Mouse (Mus musculus) intestine, embryonic 15.5 days (tissue): ENCODE measurements at regions not wholly inside any gene's neighbourhood (a gene's known extent, or its start where the extent isn't known, plus 50 kb on each side); places are given as distances from the start of the nearest gene placed in this dataset.
"Not testable (repeated sequence)": the region's sequence is repeated elsewhere in the genome, so short reads cannot be mapped to it uniquely, and the experiment has no call there.

Source experiments
- ATAC-seq: fragments of 200-750 bp; cut with Nextera tagmentation; 2 replicates; pipeline ENCODE4 v1.8.0; 2017; ENCODE audit warnings: moderate TSS enrichment, moderate library complexity
- H3K27ac ChIP-seq: fragments of 300-500 bp; sonication (generic); 2 replicates; pipeline ENCODE4 v1.5.1; 2015; ENCODE audit warnings: mild to moderate bottlenecking, inconsistent platforms
- H3K27me3 ChIP-seq: fragments of 300-500 bp; sonication (generic); replicated peaks from 2 replicates; pipeline ENCODE4 v1.6.1; 2015; ENCODE audit warnings: inconsistent platforms
- H3K36me3 ChIP-seq: fragments of 300-500 bp; sonication (generic); 2 replicates; pipeline ENCODE4 v1.6.1; 2015; ENCODE audit warnings: inconsistent platforms
- H3K4me1 ChIP-seq: fragments of 300-500 bp; sonication (generic); replicated peaks from 2 replicates; pipeline ENCODE4 v1.6.1; 2015; ENCODE audit warnings: inconsistent platforms
- H3K4me2 ChIP-seq: fragments of 300-500 bp; sonication (generic); replicated peaks from 2 replicates; pipeline ENCODE4 v1.6.1; 2015; ENCODE audit warnings: mild to moderate bottlenecking, inconsistent platforms
- H3K4me3 ChIP-seq: fragments of 300-500 bp; sonication (generic); replicated peaks from 2 replicates; pipeline ENCODE4 v1.5.1; 2015; ENCODE audit warnings: inconsistent platforms
- H3K9ac ChIP-seq: fragments of 300-500 bp; sonication (generic); 2 replicates; pipeline ENCODE4 v1.6.1; 2015; ENCODE audit warnings: inconsistent platforms
- H3K9me3 ChIP-seq: fragments of 300-500 bp; sonication (generic); 2 replicates; pipeline ENCODE4 v1.6.1; 2016; ENCODE audit warnings: inconsistent platforms
- WGBS: fragments of 180-500 bp; shearing (Covaris S2); methylation state at CpG from one replicate; pipeline ENCODE4 v1.1.7; 2015; 5-methylcytosine and 5-hydroxymethylcytosine counted together

DNA sequence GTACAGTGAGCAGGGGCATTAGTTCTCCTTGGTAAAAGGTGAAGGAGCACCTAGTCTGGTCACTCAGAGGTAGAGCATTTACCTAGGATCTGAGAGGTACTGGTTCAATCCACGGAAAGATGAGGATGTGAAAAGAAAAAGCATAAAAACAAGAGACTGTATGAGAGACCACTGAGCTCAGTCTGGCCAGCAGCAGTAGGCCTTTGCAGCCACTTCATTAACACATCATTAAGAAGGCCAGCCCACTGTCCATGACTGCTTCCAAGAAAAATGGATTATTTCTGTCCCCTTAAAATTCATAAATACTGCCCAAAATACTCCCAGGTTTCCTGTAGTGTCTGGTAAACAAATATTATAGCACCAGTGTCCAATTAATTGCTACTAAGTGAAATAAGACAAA, 499.3 kb upstream of the 4930578C19Rik start:
- WGBS = 85% methylated on average over 1 of the region's 1 CpGs

DNA sequence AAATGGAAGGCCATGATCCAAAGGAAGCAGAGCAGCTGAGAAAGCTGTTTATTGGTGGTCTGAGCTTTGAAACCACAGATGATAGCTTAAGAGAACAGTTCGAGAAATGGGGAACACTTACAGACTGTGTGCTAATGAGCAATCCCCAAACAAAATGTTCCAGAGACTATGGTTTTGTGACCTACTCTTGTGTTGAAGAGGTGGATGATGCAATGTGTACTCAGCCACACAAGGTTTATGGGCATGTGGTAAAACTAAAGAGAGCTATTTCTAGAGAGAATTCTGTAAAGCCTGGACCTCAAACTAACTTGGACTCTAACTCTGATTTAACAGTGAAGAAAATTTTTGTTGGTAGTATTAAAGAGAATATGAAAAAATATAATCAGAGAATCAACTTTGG, 481.4 kb upstream of the 4930578C19Rik start:
- 89% methylated on average over 1 of the region's 1 CpGs for WGBS
- Histone ChIP-seq H3K27me3 (no peaks in the 10 kb centered on the region), H3K4me1 (no peaks in the 10 kb centered on the region), H3K9ac (no peak overlapping the region), H3K4me3 (no peak overlapping the region), H3K9me3 (no peaks in the 10 kb centered on the region), H3K4me2 (no peak overlapping the region), H3K27ac (no peak overlapping the region), H3K36me3 (no peaks in the 10 kb centered on the region)
- ATAC-seq = no peak

More for the DNA sequence above, 499.3 kb upstream of the 4930578C19Rik start:
- Histone ChIP-seq H3K9me3 (no peaks in the 10 kb centered on the region), H3K36me3 (no peaks in the 10 kb centered on the region), H3K4me3 (no peak overlapping the region), H3K4me1 (no peaks in the 10 kb centered on the region), H3K4me2 (no peak overlapping the region), H3K27ac (no peak overlapping the region), H3K27me3 (no peaks in the 10 kb centered on the region), H3K9ac (no peak overlapping the region)
- no peak for ATAC-seq

DNA sequence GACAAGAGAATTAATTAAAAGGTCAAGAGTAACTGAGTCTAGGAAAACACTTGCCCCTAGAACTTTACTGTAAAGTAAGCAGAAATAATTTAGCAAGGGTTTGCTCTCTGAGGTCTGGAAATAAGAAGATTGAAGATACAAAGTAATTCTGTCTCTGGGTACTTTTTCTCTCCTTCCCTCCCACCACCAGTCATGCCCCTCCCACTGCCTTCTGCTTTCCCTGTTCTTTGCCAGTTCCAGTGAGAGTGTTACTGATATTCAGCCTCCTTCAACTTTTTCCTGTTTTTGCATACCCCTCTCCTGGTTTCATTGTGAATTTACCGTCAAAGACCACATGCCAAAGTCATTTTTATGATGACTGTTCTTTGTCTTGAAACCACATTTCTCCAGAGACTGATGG, 472.1 kb upstream of the 4930578C19Rik start:
- no peak overlapping the region for H3K4me2 ChIP-seq
- H3K9ac ChIP-seq = no peak overlapping the region
- H3K27ac ChIP-seq = no peak overlapping the region
- H3K36me3 ChIP-seq = no peaks in the 10 kb centered on the region
- WGBS = 53% methylated on average over 1 of the region's 1 CpGs
- H3K4me3 ChIP-seq = no peak overlapping the region
- H3K4me1 ChIP-seq = no peaks in the 10 kb centered on the region
- no peak for ATAC-seq
- H3K9me3 ChIP-seq = no peaks in the 10 kb centered on the region
- no peaks in the 10 kb centered on the region for H3K27me3 ChIP-seq

GRCm38 (mm10) chrX:18923084-18923483, 461.9 kb upstream of the 4930578C19Rik start:
- H3K4me1 ChIP-seq = no peaks in the 10 kb centered on the region
- no peaks in the 10 kb centered on the region for H3K36me3 ChIP-seq
- ATAC-seq = no peak
- no peaks in the 10 kb centered on the region for H3K9me3 ChIP-seq
- no peak overlapping the region for H3K9ac ChIP-seq
- 74% methylated on average over 1 of the region's 1 CpGs for WGBS
- H3K4me3 ChIP-seq = no peak overlapping the region
- no peak overlapping the region for H3K4me2 ChIP-seq
- no peak overlapping the region for H3K27ac ChIP-seq
- H3K27me3 ChIP-seq = no peaks in the 10 kb centered on the region

DNA sequence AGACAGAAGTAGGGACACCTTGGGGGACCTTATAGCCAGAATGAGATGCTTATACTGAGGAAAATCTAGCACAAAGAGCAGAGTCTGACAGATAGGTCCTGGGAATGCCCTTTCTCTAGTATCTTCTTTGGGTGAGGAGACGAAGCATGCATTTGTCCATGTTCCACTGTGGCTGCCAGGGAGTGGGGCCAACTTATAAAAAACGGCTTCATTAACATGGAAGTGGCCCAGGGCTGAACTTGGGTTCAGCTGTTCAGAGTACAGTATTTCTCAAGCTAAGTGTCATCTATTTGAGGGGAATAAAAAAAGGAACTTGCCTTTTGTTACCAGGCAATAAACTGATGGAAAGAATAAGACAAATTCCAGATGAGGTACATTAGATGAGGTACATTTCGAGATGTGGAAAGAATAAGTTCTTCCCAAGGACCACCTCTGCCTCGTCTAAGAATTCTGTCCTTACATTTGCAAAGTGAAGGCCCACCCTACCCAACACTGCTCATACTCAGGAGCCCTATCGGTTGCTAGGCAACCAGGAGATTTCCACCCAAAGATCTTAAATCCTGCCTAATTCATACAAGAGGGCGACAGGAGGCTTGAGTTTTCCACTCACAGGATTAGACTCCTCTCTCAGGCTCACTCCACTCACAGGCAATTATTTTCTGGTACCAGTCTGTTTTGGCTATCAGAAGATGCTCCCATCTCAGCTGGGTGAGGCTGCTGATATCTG, 460.3 kb upstream of the 4930578C19Rik start:
- no peak for ATAC-seq
- H3K9ac ChIP-seq = no peak overlapping the region
- no peaks in the 10 kb centered on the region for H3K36me3 ChIP-seq
- no peak overlapping the region for H3K4me3 ChIP-seq
- H3K4me2 ChIP-seq = no peak overlapping the region
- no peak overlapping the region for H3K27ac ChIP-seq
- no peaks in the 10 kb centered on the region for H3K27me3 ChIP-seq
- no peaks in the 10 kb centered on the region for H3K9me3 ChIP-seq
- H3K4me1 ChIP-seq = no peaks in the 10 kb centered on the region
- WGBS = 72% methylated on average over 6 of the region's 6 CpGs

DNA sequence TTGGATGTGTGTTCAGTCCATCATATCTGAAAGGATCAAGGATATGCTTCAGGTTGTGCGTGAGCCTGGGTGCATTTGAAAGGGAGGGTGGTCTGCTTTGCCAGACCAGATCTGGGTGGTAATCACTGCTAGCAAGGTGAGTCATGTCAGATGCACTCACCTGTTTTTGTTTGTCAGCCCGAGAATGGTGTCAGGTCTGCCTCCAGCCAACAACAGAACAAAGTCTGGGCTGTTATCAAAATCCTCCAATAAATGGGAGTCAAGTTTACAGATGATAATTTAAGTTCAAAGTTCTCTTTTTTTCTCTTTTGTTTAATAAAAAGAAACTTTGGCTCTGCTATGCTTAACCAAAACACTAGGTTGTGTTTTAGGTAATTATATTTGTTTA, 421.6 kb upstream of the 4930578C19Rik start:
- no peak overlapping the region for H3K9ac ChIP-seq
- ATAC-seq = peak; percentile 65; the same call in 1 of the 2 replicates
- H3K27me3 ChIP-seq = no peaks in the 10 kb centered on the region

DNA sequence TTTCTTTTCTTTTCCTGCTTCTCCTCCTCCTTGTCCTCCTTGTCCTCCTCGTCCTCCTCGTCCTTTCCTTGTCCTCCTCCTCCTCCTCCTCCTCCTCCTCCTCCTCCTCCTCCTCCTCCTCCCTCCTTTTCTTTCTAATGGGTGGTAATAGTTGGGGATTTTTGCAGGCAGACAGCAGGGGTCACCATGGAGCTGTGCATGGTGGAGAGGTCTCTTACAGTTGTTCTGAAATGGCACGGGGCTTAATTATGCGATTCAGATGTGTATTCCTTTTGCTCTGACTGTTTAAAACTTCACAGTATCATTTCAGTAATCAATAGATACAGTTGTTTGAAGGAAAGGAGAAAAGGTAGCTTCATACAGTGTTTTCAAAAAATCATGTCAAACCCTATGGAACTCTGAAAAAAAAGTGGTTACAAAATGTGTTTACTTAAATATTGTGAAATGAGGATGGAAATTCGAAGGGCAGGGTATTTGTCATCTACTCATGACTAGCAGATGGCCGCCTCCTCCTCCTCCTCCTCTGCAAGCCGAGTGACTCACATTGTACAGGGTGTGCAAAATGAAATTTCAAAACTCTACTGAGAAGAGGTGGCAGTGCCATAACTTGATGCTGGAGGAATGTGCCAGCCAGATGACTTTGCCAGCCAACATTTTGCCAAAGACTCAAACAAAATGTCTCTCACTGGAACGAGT, 421.0 kb upstream of the 4930578C19Rik start:
- Histone ChIP-seq H3K27ac (no peak overlapping the region), H3K4me1 (no peaks in the 10 kb centered on the region), H3K27me3 (no peaks in the 10 kb centered on the region), H3K9me3 (no peaks in the 10 kb centered on the region), H3K9ac (no peak overlapping the region), H3K4me3 (no peak overlapping the region), H3K4me2 (no peak overlapping the region), H3K36me3 (no peaks in the 10 kb centered on the region)
- 43% methylated on average over 8 of the region's 8 CpGs for WGBS
- 0 out of 2 replicates have a peak, but pooled peaks have one; percentile 36 for ATAC-seq

More for the DNA sequence above, 421.6 kb upstream of the 4930578C19Rik start:
- H3K27ac ChIP-seq = no peak overlapping the region
- no peaks in the 10 kb centered on the region for H3K9me3 ChIP-seq
- H3K4me2 ChIP-seq = no peak overlapping the region
- WGBS = 66% methylated on average over 2 of the region's 2 CpGs
- no peaks in the 10 kb centered on the region for H3K36me3 ChIP-seq
- H3K4me1 ChIP-seq = no peaks in the 10 kb centered on the region
- H3K4me3 ChIP-seq = no peak overlapping the region

- no peaks in the 10 kb centered on the region for H3K4me1 ChIP-seq
- no peak overlapping the region for H3K4me2 ChIP-seq
- ATAC-seq = no peak
- H3K4me3 ChIP-seq = no peak overlapping the region
- no peaks in the 10 kb centered on the region for H3K27me3 ChIP-seq
- no peaks in the 10 kb centered on the region for H3K9me3 ChIP-seq
- no peak overlapping the region for H3K27ac ChIP-seq
- no peaks in the 10 kb centered on the region for H3K36me3 ChIP-seq
- no peak overlapping the region for H3K9ac ChIP-seq
- WGBS = 81% methylated on average over 1 of the region's 1 CpGs
These were observed 414.5 kb upstream of the 4930578C19Rik start for GRCm38 (mm10) chrX:18875734-18876133.

GRCm38 (mm10) chrX:18874051-18874450, 412.9 kb upstream of the 4930578C19Rik start:
- Histone ChIP-seq H3K27me3 (no peaks in the 10 kb centered on the region), H3K4me1 (no peaks in the 10 kb centered on the region), H3K4me3 (no peak overlapping the region), H3K27ac (no peak overlapping the region), H3K9me3 (no peaks in the 10 kb centered on the region), H3K4me2 (no peak overlapping the region), H3K36me3 (no peaks in the 10 kb centered on the region), H3K9ac (no peak overlapping the region)
- peak; percentile 41; the same call in 1 of the 2 replicates for ATAC-seq

DNA sequence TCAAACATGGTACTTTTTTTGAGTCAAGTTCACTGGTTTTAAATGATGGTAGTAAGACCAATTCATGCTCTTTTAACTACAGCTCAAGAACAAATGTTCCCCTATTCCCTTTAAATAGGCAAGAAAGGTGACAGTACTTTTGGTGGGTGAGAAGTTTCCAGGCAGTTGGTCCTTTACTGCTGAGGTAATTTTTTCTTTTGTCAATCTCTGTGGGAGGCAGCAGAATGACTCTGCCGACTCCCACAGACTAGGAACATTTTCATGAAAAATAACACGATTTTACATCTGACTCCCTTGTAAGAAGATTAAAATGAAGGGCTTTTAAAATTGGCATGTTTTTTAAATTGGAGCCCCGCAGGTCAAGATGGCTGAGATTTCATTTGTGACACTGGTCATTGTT, 377.5 kb upstream of the 4930578C19Rik start:
- no peaks in the 10 kb centered on the region for H3K27me3 ChIP-seq
- no peak overlapping the region for H3K27ac ChIP-seq
- no peak overlapping the region for H3K4me2 ChIP-seq
- H3K36me3 ChIP-seq = no peaks in the 10 kb centered on the region
- H3K9ac ChIP-seq = no peak overlapping the region
- H3K4me3 ChIP-seq = no peak overlapping the region
- no peaks in the 10 kb centered on the region for H3K9me3 ChIP-seq
- WGBS = 61% methylated on average over 3 of the region's 3 CpGs
- no peaks in the 10 kb centered on the region for H3K4me1 ChIP-seq
- ATAC-seq = no peak

DNA sequence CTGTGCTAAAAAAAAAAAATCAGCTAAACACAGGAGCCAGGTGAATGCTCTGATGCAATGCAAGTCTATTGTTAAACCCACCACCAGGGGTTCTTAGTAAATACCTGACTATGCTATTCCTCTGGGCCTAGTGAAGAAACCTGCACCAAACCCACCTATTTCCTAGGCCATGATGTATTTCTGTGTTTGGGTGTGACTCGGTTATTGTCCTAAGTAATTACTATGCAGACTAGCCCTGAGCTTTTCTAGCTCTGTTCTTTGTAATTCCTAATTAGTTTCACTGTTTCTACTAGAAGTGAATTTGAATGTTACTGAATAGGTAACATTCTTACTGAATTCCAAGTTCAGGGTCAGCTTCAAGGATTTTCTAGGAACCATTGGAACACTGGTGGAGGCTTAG, 363.8 kb upstream of the 4930578C19Rik start:
- not testable (repeated sequence) for H3K27ac ChIP-seq, ATAC-seq, H3K9me3 ChIP-seq, H3K4me3 ChIP-seq, H3K9ac ChIP-seq, H3K27me3 ChIP-seq, H3K4me1 ChIP-seq, H3K4me2 ChIP-seq, H3K36me3 ChIP-seq
- WGBS = 81% methylated on average over 1 of the region's 1 CpGs

DNA sequence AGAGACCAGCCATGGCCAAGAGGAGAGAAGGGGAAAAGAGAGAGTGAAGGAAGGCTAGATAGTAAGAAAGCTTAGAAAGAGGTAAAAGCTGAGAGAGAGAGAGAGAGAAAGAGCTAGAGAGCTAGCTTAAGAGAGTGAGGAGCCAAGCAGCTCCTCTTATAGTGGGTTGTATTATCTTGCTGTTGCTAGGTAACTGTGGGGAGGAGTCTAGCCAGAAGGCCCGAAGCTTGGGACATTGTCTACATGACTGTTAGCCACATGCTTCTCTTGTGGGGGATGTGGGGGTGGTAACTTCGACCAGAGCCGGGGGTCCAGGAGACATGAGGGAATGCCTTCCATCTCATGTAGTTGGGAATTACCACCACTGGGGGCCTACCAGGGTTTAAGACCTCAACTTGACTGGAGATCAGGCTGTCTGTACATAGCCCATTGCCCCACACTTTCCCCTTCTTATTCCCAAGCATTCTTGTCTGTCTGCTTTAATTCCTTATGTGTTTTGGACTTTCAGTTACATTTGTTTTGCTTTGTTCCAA, 353.3 kb upstream of the 4930578C19Rik start:
- Histone ChIP-seq H3K27me3 (no peaks in the 10 kb centered on the region), H3K4me3 (no peak overlapping the region), H3K36me3 (no peaks in the 10 kb centered on the region), H3K4me1 (no peaks in the 10 kb centered on the region), H3K9ac (no peak overlapping the region), H3K27ac (no peak overlapping the region), H3K9me3 (no peaks in the 10 kb centered on the region), H3K4me2 (no peak overlapping the region)
- no peak for ATAC-seq
- 75% methylated on average over 3 of the region's 3 CpGs for WGBS
